Mouse (Mus musculus): ENCODE results near the gene Krt19. TPM values are rescaled to one million over a fixed set of nuclear protein-coding genes. Genes with fewer than 3 reads are reported as not detected.

The Krt19 gene
- polyA plus RNA-seq, 1 experiment, result 0.85 TPM

DNA sequence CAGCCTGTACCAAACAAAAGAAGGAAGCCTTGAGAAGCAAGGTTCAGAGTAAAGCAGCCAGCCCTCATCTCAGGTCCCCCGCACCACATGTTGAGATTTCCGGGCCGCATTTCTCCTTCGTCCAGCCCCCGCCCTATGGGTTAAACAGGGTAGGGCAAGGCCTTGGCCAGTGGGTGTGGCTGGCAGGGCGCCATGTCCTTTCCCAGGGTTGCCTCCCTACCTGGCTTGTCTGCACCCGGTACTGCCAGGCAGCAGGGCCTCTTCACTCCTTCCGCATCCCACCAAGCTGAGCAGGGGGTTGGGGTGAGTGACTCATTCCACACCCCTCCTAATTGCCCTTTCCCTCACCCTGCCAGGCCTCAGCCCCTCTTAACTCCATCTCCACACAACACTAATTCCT lies 19.6 kb upstream of the Krt19 start:
- Histone ChIP-seq H3K36me3 (ENCODE audit: control insufficient read depth, insufficient read depth) (no peaks in the 10 kb centered on the region), H3K4me3 (no peak overlapping the region), H3K4me2 (ENCODE audit: low read depth) (no peak overlapping the region), H3K27me3 (ENCODE audit: control insufficient read depth, insufficient read depth, insufficient read length) (no peaks in the 10 kb centered on the region), H3ac (ENCODE audit: control insufficient read depth, insufficient read length) (no peak overlapping the region), H3K79me2 (ENCODE audit: control insufficient read depth, insufficient read depth) (no peaks in the 10 kb centered on the region)
- TF ChIP-seq POLR2AphosphoS2 (IDR thresholded peaks at IDR 0.05; ENCODE audit: insufficient read length, low read depth) (no peak), USF1 (IDR thresholded peaks at IDR 0.05; ENCODE audit: low read depth) (no peak), TCF3 (IDR thresholded peaks at IDR 0.05; ENCODE audit: insufficient read length, low read depth) (no peak), CEBPB (IDR thresholded peaks at IDR 0.05; ENCODE audit: insufficient read depth, poor library complexity, severe bottlenecking) (no peak), MYOG (IDR thresholded peaks at IDR 0.05; ENCODE audit: control insufficient read depth in 1 of 3, insufficient read depth in 1 of 3, insufficient read length in 2 of 3, low read depth in 2 of 3) (no peak), TCF12 (IDR thresholded peaks at IDR 0.05; ENCODE audit: insufficient read depth, poor library complexity, severe bottlenecking) (no peak), POLR2A (IDR thresholded peaks at IDR 0.05; ENCODE audit: insufficient read length, low read depth) (no peak), MYOD1 (IDR thresholded peaks at IDR 0.05; ENCODE audit: control insufficient read depth in 1 of 3, insufficient read length in 2 of 3, low read depth in 2 of 3) (no peak), SRF (IDR thresholded peaks at IDR 0.05; ENCODE audit: control insufficient read depth, insufficient read length, low read depth) (no peak), E2F4 (IDR thresholded peaks at IDR 0.05; ENCODE audit: insufficient read depth) (no peak), MAX (IDR thresholded peaks at IDR 0.05; ENCODE audit: low read depth) (no peak)

DNA sequence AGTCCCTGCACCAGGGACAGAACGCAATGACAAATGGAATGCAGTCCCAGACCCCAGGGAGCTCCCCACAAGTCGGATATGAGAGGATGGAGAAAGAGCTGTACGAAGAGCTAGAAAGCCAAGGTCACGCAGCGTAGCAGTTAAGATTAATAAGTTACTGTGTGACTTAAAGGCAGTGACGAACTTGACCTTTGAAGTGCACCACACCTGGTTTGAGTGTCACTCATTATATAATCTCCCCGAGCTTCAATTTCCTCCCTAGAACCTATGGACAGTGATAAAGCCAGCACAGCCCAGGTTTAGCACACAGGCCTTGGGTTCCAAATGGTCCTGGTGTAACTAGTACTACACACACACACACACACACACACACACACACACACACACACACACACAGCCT lies 15.9 kb upstream of the Krt19 start:
- H3K4me2 ChIP-seq (ENCODE audit: low read depth), result no peak overlapping the region
- TF ChIP-seq TCF3 (IDR thresholded peaks at IDR 0.05; ENCODE audit: insufficient read length, low read depth) (no peak), MAX (IDR thresholded peaks at IDR 0.05; ENCODE audit: low read depth) (no peak), MYOG (IDR thresholded peaks at IDR 0.05; ENCODE audit: control insufficient read depth in 1 of 3, insufficient read depth in 1 of 3, insufficient read length in 2 of 3, low read depth in 2 of 3) (no peak), REST (IDR thresholded peaks at IDR 0.05; ENCODE audit: insufficient read depth, insufficient read length) (no peak), CEBPB (IDR thresholded peaks at IDR 0.05; ENCODE audit: insufficient read depth, poor library complexity, severe bottlenecking) (no peak), POLR2A (IDR thresholded peaks at IDR 0.05; ENCODE audit: insufficient read length, low read depth) (no peak), POLR2AphosphoS2 (IDR thresholded peaks at IDR 0.05; ENCODE audit: insufficient read length, low read depth) (no peak), TCF12 (IDR thresholded peaks at IDR 0.05; ENCODE audit: insufficient read depth, poor library complexity, severe bottlenecking) (no peak), MYOD1 (IDR thresholded peaks at IDR 0.05; ENCODE audit: control insufficient read depth in 1 of 3, insufficient read length in 2 of 3, low read depth in 2 of 3) (no peak), E2F4 (IDR thresholded peaks at IDR 0.05; ENCODE audit: insufficient read depth) (no peak), USF1 (IDR thresholded peaks at IDR 0.05; ENCODE audit: low read depth) (no peak), SRF (IDR thresholded peaks at IDR 0.05; ENCODE audit: control insufficient read depth, insufficient read length, low read depth) (no peak)
- no peaks in the 10 kb centered on the region for H3K79me2 ChIP-seq (ENCODE audit: control insufficient read depth, insufficient read depth)
- no peak overlapping the region for H3ac ChIP-seq (ENCODE audit: control insufficient read depth, insufficient read length)
- H3K36me3 ChIP-seq (ENCODE audit: control insufficient read depth, insufficient read depth), result no peaks in the 10 kb centered on the region
- H3K4me3 ChIP-seq, result no peak overlapping the region
- H3K27me3 ChIP-seq (ENCODE audit: control insufficient read depth, insufficient read depth, insufficient read length), result no peaks in the 10 kb centered on the region

DNA sequence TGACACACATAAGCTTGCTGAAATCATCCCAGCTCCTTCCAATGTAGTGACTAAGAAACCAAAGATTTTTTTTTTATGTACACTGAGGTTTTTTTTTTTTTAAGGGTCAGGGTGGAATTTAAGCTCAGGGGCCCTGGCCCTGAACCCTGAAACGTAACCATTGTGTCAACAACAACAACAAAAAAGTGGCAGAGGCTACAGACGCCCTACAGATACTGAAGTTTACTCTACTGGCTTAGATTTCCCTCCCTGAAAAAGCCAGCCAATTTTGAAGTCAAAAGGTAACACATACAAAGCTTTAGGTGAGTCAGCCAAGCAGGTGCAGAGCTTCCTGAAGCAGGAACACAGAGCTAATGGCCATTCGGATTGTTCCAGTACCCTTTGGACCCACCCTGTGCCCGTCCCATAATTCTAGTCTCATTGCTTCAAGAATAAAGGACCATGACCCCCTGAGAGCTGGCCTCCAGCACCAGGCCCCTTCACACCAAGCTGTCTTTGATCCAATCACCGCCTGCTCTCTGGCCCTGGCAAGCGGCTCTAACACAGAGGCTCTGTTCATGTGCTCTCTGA lies 9.5 kb upstream of the Krt19 start:
- no peak for TF ChIP-seq USF1 (IDR thresholded peaks at IDR 0.05; ENCODE audit: low read depth)
- no peak for TF ChIP-seq MAX (IDR thresholded peaks at IDR 0.05; ENCODE audit: low read depth)
- no peak for TF ChIP-seq POLR2A (IDR thresholded peaks at IDR 0.05; ENCODE audit: insufficient read length, low read depth)
- no peak for TF ChIP-seq SRF (IDR thresholded peaks at IDR 0.05; ENCODE audit: control insufficient read depth, insufficient read length, low read depth)
- TF ChIP-seq REST (IDR thresholded peaks at IDR 0.05; ENCODE audit: insufficient read depth, insufficient read length), result no peak
- Histone ChIP-seq H3K4me2 (ENCODE audit: low read depth) (no peak overlapping the region), H3K27me3 (ENCODE audit: control insufficient read depth, insufficient read depth, insufficient read length) (no peaks in the 10 kb centered on the region), H3K36me3 (ENCODE audit: control insufficient read depth, insufficient read depth) (no peaks in the 10 kb centered on the region), H3K4me3 (no peak overlapping the region), H3K79me2 (ENCODE audit: control insufficient read depth, insufficient read depth) (no peaks in the 10 kb centered on the region), H3ac (ENCODE audit: control insufficient read depth, insufficient read length) (no peak overlapping the region)

DNA sequence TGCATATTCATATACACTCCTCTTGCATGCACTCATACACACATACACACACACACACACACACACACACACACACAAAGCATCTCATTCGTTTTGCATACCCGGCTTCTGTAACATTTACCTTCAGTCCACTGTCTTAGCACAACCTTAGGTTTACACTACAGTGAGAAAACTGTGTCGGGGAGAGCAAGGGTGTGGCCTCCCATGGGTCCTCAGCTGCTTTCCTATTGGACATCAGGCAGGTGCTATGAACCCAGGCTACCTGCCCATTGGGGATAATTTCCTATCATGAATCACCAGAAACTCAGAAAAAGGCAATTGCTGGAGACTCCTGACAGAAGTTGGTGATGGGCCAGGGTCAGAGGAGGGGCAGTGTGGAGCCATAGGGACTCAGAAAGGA lies 8.9 kb upstream of the Krt19 start:
- Histone ChIP-seq H3K4me3 (no peak overlapping the region), H3K79me2 (ENCODE audit: control insufficient read depth, insufficient read depth) (no peaks in the 10 kb centered on the region), H3K36me3 (ENCODE audit: control insufficient read depth, insufficient read depth) (no peaks in the 10 kb centered on the region), H3ac (ENCODE audit: control insufficient read depth, insufficient read length) (no peak overlapping the region), H3K4me2 (ENCODE audit: low read depth) (no peak overlapping the region), H3K27me3 (ENCODE audit: control insufficient read depth, insufficient read depth, insufficient read length) (no peaks in the 10 kb centered on the region)
- TF ChIP-seq TCF3 (IDR thresholded peaks at IDR 0.05; ENCODE audit: insufficient read length, low read depth), result no peak
- no peak for TF ChIP-seq MYOG (IDR thresholded peaks at IDR 0.05; ENCODE audit: control insufficient read depth in 1 of 3, insufficient read depth in 1 of 3, insufficient read length in 2 of 3, low read depth in 2 of 3)
- no peak for TF ChIP-seq TCF12 (IDR thresholded peaks at IDR 0.05; ENCODE audit: insufficient read depth, poor library complexity, severe bottlenecking)
- no peak for TF ChIP-seq MAX (IDR thresholded peaks at IDR 0.05; ENCODE audit: low read depth)
- TF ChIP-seq POLR2AphosphoS2 (IDR thresholded peaks at IDR 0.05; ENCODE audit: insufficient read length, low read depth), result no peak
- TF ChIP-seq POLR2A (IDR thresholded peaks at IDR 0.05; ENCODE audit: insufficient read length, low read depth), result no peak
- no peak for TF ChIP-seq REST (IDR thresholded peaks at IDR 0.05; ENCODE audit: insufficient read depth, insufficient read length)
- no peak for TF ChIP-seq E2F4 (IDR thresholded peaks at IDR 0.05; ENCODE audit: insufficient read depth)
- no peak for TF ChIP-seq SRF (IDR thresholded peaks at IDR 0.05; ENCODE audit: control insufficient read depth, insufficient read length, low read depth)
- no peak for TF ChIP-seq CEBPB (IDR thresholded peaks at IDR 0.05; ENCODE audit: insufficient read depth, poor library complexity, severe bottlenecking)
- no peak for TF ChIP-seq MYOD1 (IDR thresholded peaks at IDR 0.05; ENCODE audit: control insufficient read depth in 1 of 3, insufficient read length in 2 of 3, low read depth in 2 of 3)
- TF ChIP-seq USF1 (IDR thresholded peaks at IDR 0.05; ENCODE audit: low read depth), result no peak
